Mouse (Mus musculus) ES-CJ7 (cell line): ENCODE results near the gene Top2a.

Experiments
- DNase-seq: peaks from one replicate; pipeline ENCODE4 v3.0.0; 2011; ENCODE audit warnings: low read depth, low spot score

Gene Top2a

GRCm38 (mm10) chr11:98964616-98965415 lies 59.2 kb downstream of the Top2a start:
- DNase-seq, result peak; percentile 92

GRCm38 (mm10) chr11:98964201-98964615 lies 59.8 kb downstream of the Top2a start:
- no peak for DNase-seq

- DNase-seq, result peak; percentile 90
These were observed 60.6 kb downstream of the Top2a start for GRCm38 (mm10) chr11:98963191-98964021.

- peak; percentile 76 for DNase-seq
These were observed 61.4 kb downstream of the Top2a start for GRCm38 (mm10) chr11:98962421-98963095.

GRCm38 (mm10) chr11:98961766-98962165 lies 62.2 kb downstream of the Top2a start:
- no peak for DNase-seq

GRCm38 (mm10) chr11:98961051-98961592 lies 62.9 kb downstream of the Top2a start:
- DNase-seq, result no peak

GRCm38 (mm10) chr11:98960313-98960906 lies 63.6 kb downstream of the Top2a start:
- no peak for DNase-seq

- peak; percentile 94 for DNase-seq
These were observed 64.3 kb downstream of the Top2a start for GRCm38 (mm10) chr11:98959437-98960312.

- DNase-seq, result no peak
These were observed 67.6 kb downstream of the Top2a start for GRCm38 (mm10) chr11:98956340-98956739.

GRCm38 (mm10) chr11:98955707-98956235 lies 68.2 kb downstream of the Top2a start:
- no peak for DNase-seq

GRCm38 (mm10) chr11:98954801-98955706 lies 68.9 kb downstream of the Top2a start:
- DNase-seq, result peak; percentile 96

GRCm38 (mm10) chr11:98954373-98954772 lies 69.6 kb downstream of the Top2a start:
- DNase-seq, result peak; percentile 83

GRCm38 (mm10) chr11:98953835-98954320 lies 70.1 kb downstream of the Top2a start:
- no peak for DNase-seq

GRCm38 (mm10) chr11:98953361-98953760 lies 70.6 kb downstream of the Top2a start:
- DNase-seq, result peak; percentile 77

- DNase-seq, result peak; percentile 82
These were observed 71.3 kb downstream of the Top2a start for GRCm38 (mm10) chr11:98952736-98953135.

GRCm38 (mm10) chr11:98952111-98952510 lies 71.9 kb downstream of the Top2a start:
- DNase-seq, result no peak

- no peak for DNase-seq
These were observed 72.7 kb downstream of the Top2a start for GRCm38 (mm10) chr11:98951026-98951906.

- DNase-seq, result no peak
These were observed 73.5 kb downstream of the Top2a start for GRCm38 (mm10) chr11:98950484-98950883.
